Mouse (Mus musculus): ENCODE measurements around the gene Pwp2. TPM values are rescaled to one million over a fixed set of nuclear protein-coding genes. Genes with fewer than 3 reads are reported as not detected.
"Not testable (repeated sequence)": the region's sequence is repeated elsewhere in the genome, so short reads cannot be mapped to it uniquely, and the experiment has no call there.

The Pwp2 gene
- polyA plus RNA-seq, 1 experiment from 2014 or later = 5.8 TPM

- no peak overlapping the region for H3K4me2 ChIP-seq (replicated peaks; ENCODE audit: low read depth, low read length)
- H3K36me3 ChIP-seq (ENCODE audit: insufficient read depth, low read length) = peaks cover 53% of the 10 kb centered on the region; the same call in 1 of the 2 replicates
- ATAC-seq (no peak), DNase-seq (ENCODE audit: low spot score) (no peak)
- no peaks in the 10 kb centered on the region for H3K4me1 ChIP-seq (ENCODE audit: insufficient read depth, low read depth, low read length)
- H3K27ac ChIP-seq (ENCODE audit: low read length) = no peak overlapping the region
- H3K9me3 ChIP-seq (ENCODE audit: low read length) = no peaks in the 10 kb centered on the region
- WGBS = 95% methylated on average over 9 of the region's 9 CpGs
- no peak overlapping the region for H3K9ac ChIP-seq (replicated peaks; ENCODE audit: low read depth)
- no peak overlapping the region for H3K4me3 ChIP-seq (ENCODE audit: low read depth, low read length)
- no peaks in the 10 kb centered on the region for H3K27me3 ChIP-seq (replicated peaks; ENCODE audit: insufficient read depth, low read length)
- TF ChIP-seq CTCF (IDR thresholded peaks at IDR 0.05) = no peak
- no peak for TF ChIP-seq EP300 (IDR thresholded peaks at IDR 0.05)
Observed at GRCm38 (mm10) chr10:78214371-78214770, 29.4 kb upstream of the Pwp2 start.

GRCm38 (mm10) chr10:78211311-78211710, 26.4 kb upstream of the Pwp2 start:
- Histone ChIP-seq H3K9ac (replicated peaks; ENCODE audit: low read depth) (no peak overlapping the region), H3K27me3 (replicated peaks; ENCODE audit: insufficient read depth, low read length) (no peaks in the 10 kb centered on the region), H3K4me3 (ENCODE audit: low read depth, low read length) (no peak overlapping the region), H3K36me3 (ENCODE audit: insufficient read depth, low read length) (peaks cover 54% of the 10 kb centered on the region), H3K4me1 (ENCODE audit: insufficient read depth, low read depth, low read length) (no peaks in the 10 kb centered on the region), H3K4me2 (replicated peaks; ENCODE audit: low read depth, low read length) (no peak overlapping the region), H3K9me3 (ENCODE audit: low read length) (no peaks in the 10 kb centered on the region), H3K27ac (ENCODE audit: low read length) (no peak overlapping the region)
- no peak for DNase-seq (ENCODE audit: low spot score)
- no peak for ATAC-seq
- peak; percentile 49 for TF ChIP-seq CTCF (IDR thresholded peaks at IDR 0.05)
- TF ChIP-seq EP300 (IDR thresholded peaks at IDR 0.05) = no peak
- 72% methylated on average over 6 of the region's 6 CpGs for WGBS

- H3K27me3 ChIP-seq (replicated peaks; ENCODE audit: insufficient read depth, low read length) = no peaks in the 10 kb centered on the region
- no peak for ATAC-seq
- 86% methylated on average over 4 of the region's 4 CpGs for WGBS
Observed at GRCm38 (mm10) chr10:78201182-78201581, 16.2 kb upstream of the Pwp2 start.

GRCm38 (mm10) chr10:78192933-78193332, 8.0 kb upstream of the Pwp2 start:
- Histone ChIP-seq H3K36me3 (ENCODE audit: insufficient read depth, low read length) (peaks cover 59% of the 10 kb centered on the region), H3K9ac (replicated peaks; ENCODE audit: low read depth) (no peak overlapping the region), H3K4me3 (ENCODE audit: low read depth, low read length) (no peak overlapping the region), H3K27me3 (replicated peaks; ENCODE audit: insufficient read depth, low read length) (no peaks in the 10 kb centered on the region), H3K4me2 (replicated peaks; ENCODE audit: low read depth, low read length) (no peak overlapping the region), H3K9me3 (ENCODE audit: low read length) (no peaks in the 10 kb centered on the region), H3K4me1 (ENCODE audit: insufficient read depth, low read depth, low read length) (no peaks in the 10 kb centered on the region), H3K27ac (ENCODE audit: low read length) (no peak overlapping the region)
- 90% methylated on average over 5 of the region's 5 CpGs for WGBS
- TF ChIP-seq CTCF (IDR thresholded peaks at IDR 0.05) = no peak
- TF ChIP-seq EP300 (IDR thresholded peaks at IDR 0.05) = no peak
- ATAC-seq (no peak), DNase-seq (ENCODE audit: low spot score) (no peak)

More at GRCm38 (mm10) chr10:78201182-78201581, 16.2 kb upstream of the Pwp2 start:
- peaks cover 53% of the 10 kb centered on the region for H3K36me3 ChIP-seq (ENCODE audit: insufficient read depth, low read length)
- no peak overlapping the region for H3K4me3 ChIP-seq (ENCODE audit: low read depth, low read length)
- no peak for DNase-seq (ENCODE audit: low spot score)
- H3K9ac ChIP-seq (replicated peaks; ENCODE audit: low read depth) = no peak overlapping the region
- H3K27ac ChIP-seq (ENCODE audit: low read length) = no peak overlapping the region
- TF ChIP-seq EP300 (IDR thresholded peaks at IDR 0.05) (no peak), CTCF (IDR thresholded peaks at IDR 0.05) (no peak)
- H3K9me3 ChIP-seq (ENCODE audit: low read length) = no peaks in the 10 kb centered on the region
- no peaks in the 10 kb centered on the region for H3K4me1 ChIP-seq (ENCODE audit: insufficient read depth, low read depth, low read length)
- H3K4me2 ChIP-seq (replicated peaks; ENCODE audit: low read depth, low read length) = no peak overlapping the region

- H3K4me1 ChIP-seq (ENCODE audit: insufficient read depth, low read depth, low read length); H3K9ac ChIP-seq (replicated peaks; ENCODE audit: low read depth); H3K9me3 ChIP-seq (ENCODE audit: low read length); H3K27ac ChIP-seq (ENCODE audit: low read length); ATAC-seq; H3K4me3 ChIP-seq (ENCODE audit: low read depth, low read length); H3K4me2 ChIP-seq (replicated peaks; ENCODE audit: low read depth, low read length); DNase-seq (ENCODE audit: low spot score); H3K27me3 ChIP-seq (replicated peaks; ENCODE audit: insufficient read depth, low read length): not testable (repeated sequence)
- H3K36me3 ChIP-seq (ENCODE audit: insufficient read depth, low read length) = peaks cover 12% of the 10 kb centered on the region
- 72% methylated on average over 4 of the region's 4 CpGs for WGBS
Observed at GRCm38 (mm10) chr10:78186076-78186475, 1.1 kb upstream of the Pwp2 start.

GRCm38 (mm10) chr10:78185381-78185725, 404 bp upstream of the Pwp2 start:
- 10% methylated on average over 9 of the region's 9 CpGs for WGBS
- TF ChIP-seq EP300 (IDR thresholded peaks at IDR 0.05) = no peak
- no peak for TF ChIP-seq CTCF (IDR thresholded peaks at IDR 0.05)

GRCm38 (mm10) chr10:78183577-78183976, 1.4 kb downstream of the Pwp2 start:
- Histone ChIP-seq H3K27me3 (replicated peaks; ENCODE audit: insufficient read depth, low read length) (no peaks in the 10 kb centered on the region), H3K9me3 (ENCODE audit: low read length) (no peaks in the 10 kb centered on the region), H3K9ac (replicated peaks; ENCODE audit: low read depth) (no peak overlapping the region), H3K4me2 (replicated peaks; ENCODE audit: low read depth, low read length) (no peak overlapping the region), H3K4me1 (ENCODE audit: insufficient read depth, low read depth, low read length) (peaks cover 5% of the 10 kb centered on the region), H3K27ac (ENCODE audit: low read length) (no peak overlapping the region), H3K4me3 (ENCODE audit: low read depth, low read length) (no peak overlapping the region), H3K36me3 (ENCODE audit: insufficient read depth, low read length) (peaks cover 18% of the 10 kb centered on the region)
- no peak for DNase-seq (ENCODE audit: low spot score)
- ATAC-seq = no peak
- TF ChIP-seq CTCF (IDR thresholded peaks at IDR 0.05) (no peak), EP300 (IDR thresholded peaks at IDR 0.05) (no peak)
- 74% methylated on average over 3 of the region's 3 CpGs for WGBS

More at GRCm38 (mm10) chr10:78185381-78185725, 404 bp upstream of the Pwp2 start:
- DNase-seq (ENCODE audit: low spot score) (no peak), ATAC-seq (peak; percentile 23; the same call in 1 of the 2 replicates)
- Histone ChIP-seq H3K4me1 (ENCODE audit: insufficient read depth, low read depth, low read length) (peaks cover 5% of the 10 kb centered on the region), H3K36me3 (ENCODE audit: insufficient read depth, low read length) (peaks cover 6% of the 10 kb centered on the region), H3K9me3 (ENCODE audit: low read length) (no peaks in the 10 kb centered on the region), H3K9ac (replicated peaks; ENCODE audit: low read depth) (no peak overlapping the region; the same call in 1 of the 2 replicates), H3K27me3 (replicated peaks; ENCODE audit: insufficient read depth, low read length) (no peaks in the 10 kb centered on the region), H3K4me3 (ENCODE audit: low read depth, low read length) (peak overlapping the region; percentile 61), H3K4me2 (replicated peaks; ENCODE audit: low read depth, low read length) (peak overlapping the region; percentile 90), H3K27ac (ENCODE audit: low read length) (peak overlapping the region; percentile 55; the same call in 1 of the 2 replicates)

Measured in lung, postnatal 0 days (tissue).